Mouse (Mus musculus): ENCODE results near the gene Gm10518. TPM values are rescaled to one million over a fixed set of nuclear protein-coding genes. Genes with fewer than 3 reads are reported as not detected.

Gm10518 gene
- polyA plus RNA-seq, 1 experiment from 2014 or later, result not detected

GRCm38 (mm10) chr1:179853421-179853820 is 50.2 kb downstream of the Gm10518 start:
- peak; percentile 80 for TF ChIP-seq CTCF (IDR thresholded peaks at IDR 0.05)
- no peak for TF ChIP-seq EP300 (IDR thresholded peaks at IDR 0.05)
- no peak overlapping the region for H3K27ac ChIP-seq (ENCODE audit: low read length)
- 38% methylated on average over 4 of the region's 4 CpGs for WGBS

More at GRCm38 (mm10) chr1:179853421-179853820, 50.2 kb downstream of the Gm10518 start:
- no peaks in the 10 kb centered on the region for H3K27me3 ChIP-seq (replicated peaks; ENCODE audit: insufficient read depth, low read length)
- H3K36me3 ChIP-seq (ENCODE audit: insufficient read depth, low read length), result no peaks in the 10 kb centered on the region
- DNase-seq (ENCODE audit: low spot score) (peak; percentile 34), ATAC-seq (no peak)
- no peak overlapping the region for H3K9ac ChIP-seq (replicated peaks; ENCODE audit: low read depth)
- H3K4me3 ChIP-seq (ENCODE audit: low read depth, low read length), result no peak overlapping the region
- no peaks in the 10 kb centered on the region for H3K9me3 ChIP-seq (ENCODE audit: low read length)
- H3K4me2 ChIP-seq (replicated peaks; ENCODE audit: low read depth, low read length), result no peak overlapping the region
- no peaks in the 10 kb centered on the region for H3K4me1 ChIP-seq (ENCODE audit: insufficient read depth, low read depth, low read length)

Other genes starting within 250 kb of the Gm10518 start
- 52.8 and 54.1 TPM in 2 replicates for gene Sccpdh, start 135.2 kb upstream of the Gm10518 start, polyA plus RNA-seq (2015; fragmentation: Nextera tagmentation; extraction: Ambion mirVana)
- not detected in 2 replicates for gene Kif28, start 58.1 kb upstream of the Gm10518 start, polyA plus RNA-seq (2015; fragmentation: Nextera tagmentation; extraction: Ambion mirVana)
- gene Ahctf1, start 304 bp downstream of the Gm10518 start, polyA plus RNA-seq (2015; fragmentation: Nextera tagmentation; extraction: Ambion mirVana), result 9.4 and 12.7 TPM in 2 replicates
- gene Cdc42bpa, start 157.1 kb downstream of the Gm10518 start, polyA plus RNA-seq (2015; fragmentation: Nextera tagmentation; extraction: Ambion mirVana), result 17.9 and 21.2 TPM in 2 replicates

All from lung, postnatal 0 days (tissue).